Mouse (Mus musculus): ENCODE data around the gene Arap2. TPM values are rescaled to one million over a fixed set of nuclear protein-coding genes. Genes with fewer than 3 reads are reported as not detected.

The Arap2 gene
- polyA plus RNA-seq (2015; fragmentation: Nextera tagmentation; extraction: Ambion mirVana) = 4.7 and 5.4 TPM in 2 replicates

- Histone ChIP-seq H3K4me2 (peak within 1 kb of the TSS; percentile 85), H3K9me3 (replicated peaks) (no peaks in the 10 kb centered on the region), H3K36me3 (no peaks in the 10 kb centered on the region), H3K27me3 (no peaks in the 10 kb centered on the region), H3K9ac (peak within 1 kb of the TSS; percentile 69), H3K27ac (peak within 1 kb of the TSS; percentile 47), H3K4me3 (peak within 1 kb of the TSS; percentile 62), H3K4me1 (replicated peaks) (peaks cover 18% of the 10 kb centered on the region)
- ATAC-seq (replicated peaks; ENCODE audit: insufficient number of reproducible peaks, insufficient read depth, low FRiP score, low read depth) = peak; percentile 82
- 2% methylated on average over 101 of the region's 106 CpGs for WGBS
Observed at GRCm38 (mm10) chr5:62765784-62766701, at the start of gene Arap2. Arap2 (minus strand) TSS chr5:62766159.

DNA sequence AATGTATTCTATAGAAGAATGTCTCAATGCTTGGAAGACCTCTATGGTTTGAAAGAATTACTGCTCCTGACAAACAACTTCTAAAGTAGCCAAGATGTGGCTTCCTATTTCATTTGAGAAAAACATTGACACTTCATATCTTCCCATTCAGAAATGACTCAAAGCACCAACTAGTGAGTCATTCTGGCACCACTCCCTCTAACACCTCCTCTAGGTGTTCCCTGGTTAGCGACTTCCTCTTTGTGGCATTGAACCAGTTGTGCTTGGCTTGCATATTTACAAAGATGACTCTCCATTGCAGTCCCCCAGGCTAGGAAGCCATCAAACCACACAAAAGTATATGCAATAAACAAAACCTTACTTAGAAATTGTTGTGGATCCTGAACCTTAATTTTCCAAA is 49.8 kb upstream of the Arap2 start:
- no peaks in the 10 kb centered on the region for H3K36me3 ChIP-seq
- 68% methylated on average over 1 of the region's 1 CpGs for WGBS
- no peak overlapping the region for H3K4me3 ChIP-seq
- H3K27ac ChIP-seq = no peak overlapping the region
- H3K9ac ChIP-seq = no peak overlapping the region
- H3K27me3 ChIP-seq = no peaks in the 10 kb centered on the region
- ATAC-seq (replicated peaks; ENCODE audit: insufficient number of reproducible peaks, insufficient read depth, low FRiP score, low read depth) = no peak
- no peak overlapping the region for H3K4me2 ChIP-seq
- H3K9me3 ChIP-seq (replicated peaks) = no peaks in the 10 kb centered on the region
- no peaks in the 10 kb centered on the region for H3K4me1 ChIP-seq (replicated peaks)

GRCm38 (mm10) chr5:62814072-62814414 is 48.1 kb upstream of the Arap2 start:
- H3K4me3 ChIP-seq = no peak overlapping the region
- H3K9ac ChIP-seq = no peak overlapping the region
- no peaks in the 10 kb centered on the region for H3K9me3 ChIP-seq (replicated peaks)
- H3K36me3 ChIP-seq = no peaks in the 10 kb centered on the region
- no peak for ATAC-seq (replicated peaks; ENCODE audit: insufficient number of reproducible peaks, insufficient read depth, low FRiP score, low read depth)
- no peaks in the 10 kb centered on the region for H3K4me1 ChIP-seq (replicated peaks)
- WGBS = 46% methylated on average over 1 of the region's 1 CpGs
- H3K27ac ChIP-seq = no peak overlapping the region
- no peaks in the 10 kb centered on the region for H3K27me3 ChIP-seq
- H3K4me2 ChIP-seq = no peak overlapping the region

DNA sequence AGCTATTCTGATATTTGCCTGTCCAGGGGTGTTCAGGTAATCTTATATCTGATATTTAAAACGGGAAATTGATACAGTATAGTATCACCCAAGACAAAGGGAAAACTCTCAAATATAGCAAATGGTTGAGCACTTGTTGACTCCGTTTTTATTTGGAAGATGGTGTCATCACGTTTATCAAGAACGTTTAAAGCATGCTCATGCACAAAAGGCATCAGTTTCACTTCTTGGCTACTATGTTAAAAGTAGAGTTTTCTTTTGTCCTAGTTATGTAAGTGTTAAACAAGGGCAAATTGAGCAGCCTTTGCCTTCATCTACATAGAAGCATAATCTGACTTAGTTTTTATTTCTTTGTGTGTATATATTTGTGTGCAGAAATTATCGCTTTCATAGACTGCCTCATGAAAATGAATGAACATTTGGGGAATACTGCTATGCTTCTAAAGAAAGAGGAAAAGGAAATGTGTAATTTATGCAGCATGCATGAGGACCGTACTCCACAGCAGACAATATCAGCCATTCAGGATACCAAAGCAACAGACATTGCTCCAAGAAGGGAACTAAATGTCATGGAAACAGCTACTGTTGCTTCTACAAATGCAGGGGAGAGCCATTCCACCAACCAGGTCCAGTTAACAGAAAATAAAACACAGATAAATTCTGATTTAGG is 47.6 kb upstream of the Arap2 start, which contains the start of gene Dthd1:
Gene Dthd1 (plus strand): TSS at position 422 of the 670 bp plus-strand sequence.
- no peak within 1 kb of the TSS for H3K4me3 ChIP-seq
- no peaks in the 10 kb centered on the region for H3K4me1 ChIP-seq (replicated peaks)
- WGBS = 75% methylated on average over 6 of the region's 6 CpGs
- no peak within 1 kb of the TSS for H3K27ac ChIP-seq
- no peak within 1 kb of the TSS for H3K9ac ChIP-seq
- no peaks in the 10 kb centered on the region for H3K9me3 ChIP-seq (replicated peaks)
- H3K27me3 ChIP-seq = no peaks in the 10 kb centered on the region
- no peak for ATAC-seq (replicated peaks; ENCODE audit: insufficient number of reproducible peaks, insufficient read depth, low FRiP score, low read depth)
- H3K4me2 ChIP-seq = no peak within 1 kb of the TSS
- H3K36me3 ChIP-seq = no peaks in the 10 kb centered on the region

- no peak overlapping the region for H3K4me2 ChIP-seq
- no peak overlapping the region for H3K4me3 ChIP-seq
- no peak overlapping the region for H3K27ac ChIP-seq
- no peaks in the 10 kb centered on the region for H3K36me3 ChIP-seq
- H3K27me3 ChIP-seq = no peaks in the 10 kb centered on the region
- ATAC-seq (replicated peaks; ENCODE audit: insufficient number of reproducible peaks, insufficient read depth, low FRiP score, low read depth) = no peak
- no peaks in the 10 kb centered on the region for H3K9me3 ChIP-seq (replicated peaks)
- WGBS = 73% methylated on average over 1 of the region's 1 CpGs
- H3K4me1 ChIP-seq (replicated peaks) = no peaks in the 10 kb centered on the region
- H3K9ac ChIP-seq = no peak overlapping the region
Observed at GRCm38 (mm10) chr5:62792776-62793175, 26.8 kb upstream of the Arap2 start.

GRCm38 (mm10) chr5:62790921-62791564 is 25.1 kb upstream of the Arap2 start:
- no peaks in the 10 kb centered on the region for H3K36me3 ChIP-seq
- H3K27me3 ChIP-seq = no peaks in the 10 kb centered on the region
- no peak overlapping the region for H3K9ac ChIP-seq
- H3K27ac ChIP-seq = no peak overlapping the region
- ATAC-seq (replicated peaks; ENCODE audit: insufficient number of reproducible peaks, insufficient read depth, low FRiP score, low read depth) = no peak
- H3K4me3 ChIP-seq = no peak overlapping the region
- no peaks in the 10 kb centered on the region for H3K9me3 ChIP-seq (replicated peaks)
- WGBS = 87% methylated on average over 5 of the region's 5 CpGs
- H3K4me2 ChIP-seq = no peak overlapping the region
- no peaks in the 10 kb centered on the region for H3K4me1 ChIP-seq (replicated peaks)

- H3K27ac ChIP-seq = no peak overlapping the region
- H3K4me3 ChIP-seq = no peak overlapping the region
- H3K9ac ChIP-seq = no peak overlapping the region
- no peak for ATAC-seq (replicated peaks; ENCODE audit: insufficient number of reproducible peaks, insufficient read depth, low FRiP score, low read depth)
- no peaks in the 10 kb centered on the region for H3K36me3 ChIP-seq
- 83% methylated on average over 3 of the region's 3 CpGs for WGBS
- no peak overlapping the region for H3K4me2 ChIP-seq
- no peaks in the 10 kb centered on the region for H3K27me3 ChIP-seq
- no peaks in the 10 kb centered on the region for H3K4me1 ChIP-seq (replicated peaks)
- no peaks in the 10 kb centered on the region for H3K9me3 ChIP-seq (replicated peaks)
Observed at GRCm38 (mm10) chr5:62786809-62787208, 20.9 kb upstream of the Arap2 start.

- Histone ChIP-seq H3K9me3 (replicated peaks) (no peaks in the 10 kb centered on the region), H3K9ac (no peak overlapping the region), H3K36me3 (no peaks in the 10 kb centered on the region), H3K4me1 (replicated peaks) (no peaks in the 10 kb centered on the region), H3K27me3 (no peaks in the 10 kb centered on the region), H3K4me2 (no peak overlapping the region), H3K27ac (no peak overlapping the region), H3K4me3 (no peak overlapping the region)
- WGBS = 72% methylated on average over 5 of the region's 5 CpGs
- no peak for ATAC-seq (replicated peaks; ENCODE audit: insufficient number of reproducible peaks, insufficient read depth, low FRiP score, low read depth)
Observed at GRCm38 (mm10) chr5:62778682-62779081, 12.7 kb upstream of the Arap2 start.

DNA sequence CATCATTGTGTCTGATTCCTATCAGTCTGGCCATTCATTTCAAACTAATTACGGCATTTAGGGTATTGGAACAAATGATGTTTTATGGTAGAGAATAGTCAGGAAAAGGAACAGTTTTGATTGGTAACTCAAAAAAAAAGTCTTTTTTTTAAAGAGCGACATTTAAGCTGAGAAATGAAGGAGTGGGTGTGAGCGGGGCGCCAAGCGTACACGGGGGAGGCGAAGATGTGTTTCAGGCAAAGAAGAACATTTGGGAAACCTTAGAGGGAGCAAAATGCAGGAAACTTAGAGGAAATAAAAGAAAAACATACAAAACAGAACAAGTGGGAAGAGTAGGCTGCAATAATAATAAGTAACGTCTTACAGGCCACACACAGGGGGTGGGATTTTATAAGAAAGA is 11.8 kb upstream of the Arap2 start:
- 74% methylated on average over 8 of the region's 8 CpGs for WGBS
- Histone ChIP-seq H3K9me3 (replicated peaks) (no peaks in the 10 kb centered on the region), H3K9ac (no peak overlapping the region), H3K36me3 (no peaks in the 10 kb centered on the region), H3K4me2 (no peak overlapping the region), H3K4me1 (replicated peaks) (no peaks in the 10 kb centered on the region), H3K4me3 (no peak overlapping the region), H3K27ac (no peak overlapping the region), H3K27me3 (no peaks in the 10 kb centered on the region)
- no peak for ATAC-seq (replicated peaks; ENCODE audit: insufficient number of reproducible peaks, insufficient read depth, low FRiP score, low read depth)

GRCm38 (mm10) chr5:62771775-62772599 is 6.0 kb upstream of the Arap2 start:
- Histone ChIP-seq H3K27me3 (no peaks in the 10 kb centered on the region), H3K36me3 (no peaks in the 10 kb centered on the region), H3K4me2 (no peak overlapping the region), H3K9me3 (replicated peaks) (no peaks in the 10 kb centered on the region), H3K4me1 (replicated peaks) (no peaks in the 10 kb centered on the region), H3K27ac (no peak overlapping the region), H3K9ac (no peak overlapping the region), H3K4me3 (no peak overlapping the region)
- no peak for ATAC-seq (replicated peaks; ENCODE audit: insufficient number of reproducible peaks, insufficient read depth, low FRiP score, low read depth)
- 74% methylated on average over 11 of the region's 11 CpGs for WGBS

DNA sequence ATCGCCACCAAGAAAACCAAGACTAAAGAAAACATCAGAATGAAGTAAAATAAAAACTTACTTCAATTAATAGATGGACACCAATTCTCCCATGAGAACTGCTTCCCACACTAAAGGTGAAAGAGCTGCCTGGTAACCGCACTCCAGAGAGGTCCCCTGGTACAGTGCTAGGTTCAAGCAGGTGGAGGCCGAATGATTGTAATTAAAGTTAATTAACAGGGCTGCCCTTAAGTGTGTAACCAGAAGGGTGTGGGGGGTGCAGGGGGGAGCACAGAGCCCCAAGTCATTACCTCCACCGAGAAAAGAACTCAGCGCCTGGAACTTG is 538 bp downstream of the Arap2 start:
- ATAC-seq (replicated peaks; ENCODE audit: insufficient number of reproducible peaks, insufficient read depth, low FRiP score, low read depth) = no peak; the same call in 1 of the 2 replicates
- Histone ChIP-seq H3K36me3 (no peaks in the 10 kb centered on the region), H3K4me3 (peak overlapping the region; percentile 62), H3K9ac (peak overlapping the region; percentile 69), H3K27ac (0 out of 2 replicates have a peak overlapping the region, but pooled peaks have one; percentile 47), H3K9me3 (replicated peaks) (no peaks in the 10 kb centered on the region), H3K4me2 (peak overlapping the region; percentile 85), H3K4me1 (replicated peaks) (peaks cover 22% of the 10 kb centered on the region), H3K27me3 (no peaks in the 10 kb centered on the region)
- 16% methylated on average over 5 of the region's 5 CpGs for WGBS
